Mouse (Mus musculus) skeletal muscle tissue, adult 2 months (tissue): ENCODE measurements around the gene Gm10490.
"Not testable (repeated sequence)": the region's sequence is repeated elsewhere in the genome, so short reads cannot be mapped to it uniquely, and the experiment has no call there.

Source experiments
- DNase-seq: peaks from one replicate; pipeline ENCODE4 v3.0.0-alpha.2; 2012; ENCODE audit warnings: low read depth, low spot score

The Gm10490 gene

DNA sequence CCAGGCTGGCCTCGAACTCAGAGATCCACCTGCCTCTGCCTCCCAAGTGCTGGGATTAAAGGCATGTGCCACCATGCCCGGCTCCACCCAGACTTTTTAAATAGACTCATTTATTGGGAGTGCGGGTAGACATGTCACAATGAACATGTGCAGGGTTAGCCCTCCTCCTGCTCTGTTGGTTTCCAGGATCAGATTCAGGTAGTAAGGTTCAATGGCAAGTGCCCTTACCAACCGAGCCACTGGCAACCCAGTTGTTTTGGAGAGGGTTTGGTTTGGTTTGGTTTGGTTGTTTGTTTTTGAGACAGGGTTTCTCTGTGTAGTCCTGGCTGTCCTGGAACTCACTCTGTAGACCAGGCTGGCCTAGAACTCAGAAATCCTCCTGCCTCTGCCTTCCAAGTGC lies at the start of gene Gm10490:
Gene Gm10490, plus strand, starts transcription at position 301 of the 400 bp plus-strand sequence.
- DNase-seq: not testable (repeated sequence)

- DNase-seq: no peak
Measured at GRCm38 (mm10) chrX:7863181-7863580, 46.2 kb upstream of the Gm10490 start.

- no peak for DNase-seq
Measured at GRCm38 (mm10) chrX:7864551-7864950, 44.8 kb upstream of the Gm10490 start.

GRCm38 (mm10) chrX:7865343-7865742 lies 44.0 kb upstream of the Gm10490 start:
- DNase-seq: no peak

- no peak for DNase-seq
Measured at GRCm38 (mm10) chrX:7865786-7866185, 43.6 kb upstream of the Gm10490 start.

DNA sequence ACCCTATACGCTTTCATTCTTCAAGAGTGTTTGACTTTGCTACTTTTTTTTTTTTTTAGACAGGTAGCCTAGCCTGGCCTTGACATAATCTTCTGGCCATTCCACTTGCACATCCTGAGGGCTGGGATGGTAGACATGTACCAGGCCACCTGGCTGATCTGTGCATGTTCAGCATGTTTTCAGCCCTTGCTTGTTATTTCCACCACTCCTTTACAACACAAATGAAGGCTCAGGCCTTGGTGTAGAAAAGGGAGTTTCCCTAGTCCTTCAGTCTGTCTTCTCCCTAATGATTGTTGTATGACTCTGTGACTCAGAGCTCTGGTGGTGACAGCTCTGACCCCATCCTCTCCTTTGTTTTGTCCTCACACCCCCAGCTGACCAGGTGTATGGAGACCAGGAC lies 42.2 kb upstream of the Gm10490 start:
- no peak for DNase-seq

- DNase-seq: no peak
Measured at GRCm38 (mm10) chrX:7868506-7868905, 40.8 kb upstream of the Gm10490 start.

- no peak for DNase-seq
Measured at GRCm38 (mm10) chrX:7869826-7870225, 39.5 kb upstream of the Gm10490 start.

DNA sequence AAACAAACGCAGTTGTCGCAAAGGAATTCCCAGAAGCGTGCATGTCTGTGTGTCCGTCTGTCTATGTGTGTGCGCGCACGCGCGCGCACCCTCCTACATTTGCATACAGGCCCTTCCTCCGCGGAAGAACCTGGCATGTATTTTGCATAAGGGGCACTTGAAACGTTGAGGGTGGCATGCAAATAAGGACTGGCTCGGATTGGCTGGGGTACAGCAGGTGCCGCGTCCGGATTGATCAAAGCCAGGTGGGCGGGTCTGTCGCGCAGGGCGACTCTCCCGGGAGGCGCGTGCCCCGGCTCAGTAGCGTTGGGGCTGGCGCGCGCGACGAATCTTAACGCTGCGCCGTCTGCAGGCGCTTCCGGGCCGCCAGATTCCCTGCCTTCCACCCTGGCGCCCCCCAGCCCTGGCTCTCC lies 31.3 kb upstream of the Gm10490 start, which contains the start of gene Pim2:
Gene Pim2, plus strand, starts transcription at position 256 of the 413 bp plus-strand sequence.
- peak; percentile 71 for DNase-seq

DNA sequence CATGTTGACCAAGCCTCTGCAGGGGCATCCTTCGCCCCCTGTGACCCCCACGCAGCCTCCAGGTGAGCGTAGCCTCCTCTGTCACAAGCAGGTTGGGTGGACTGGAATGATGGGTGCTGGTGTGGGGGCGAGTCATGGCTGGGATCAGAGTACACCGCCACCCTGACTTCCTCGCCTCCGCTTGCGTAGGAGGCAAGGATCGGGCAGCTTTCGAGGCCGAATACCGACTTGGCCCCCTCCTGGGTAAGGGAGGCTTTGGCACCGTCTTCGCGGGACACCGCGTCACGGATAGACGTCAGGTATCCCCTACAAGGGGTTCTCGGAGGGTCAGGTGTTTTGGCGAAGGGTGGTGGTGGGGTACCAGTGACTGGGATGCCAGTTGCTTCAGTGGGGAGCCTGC lies 30.8 kb upstream of the Gm10490 start:
- DNase-seq: no peak

DNA sequence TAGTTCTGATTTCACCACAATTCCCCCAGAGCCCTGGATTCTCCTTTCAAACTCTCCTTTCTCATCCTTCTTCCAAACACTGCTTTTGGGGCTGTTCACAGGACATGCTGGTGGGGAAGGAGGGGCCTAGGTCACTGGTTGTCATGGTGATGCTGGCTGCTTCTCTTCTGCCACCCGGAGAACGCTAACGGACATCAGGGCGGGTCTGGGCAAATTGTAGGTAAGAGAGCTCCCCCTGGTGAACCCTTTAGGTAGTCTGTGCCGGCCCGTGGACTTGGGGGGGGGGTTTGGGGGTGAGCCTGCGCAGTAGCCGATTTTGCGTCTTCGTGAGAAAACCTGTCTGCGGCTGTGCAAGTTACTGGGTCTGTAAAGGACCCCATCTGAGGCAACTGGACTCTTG lies 29.5 kb upstream of the Gm10490 start:
- peak; percentile 62 for DNase-seq

DNA sequence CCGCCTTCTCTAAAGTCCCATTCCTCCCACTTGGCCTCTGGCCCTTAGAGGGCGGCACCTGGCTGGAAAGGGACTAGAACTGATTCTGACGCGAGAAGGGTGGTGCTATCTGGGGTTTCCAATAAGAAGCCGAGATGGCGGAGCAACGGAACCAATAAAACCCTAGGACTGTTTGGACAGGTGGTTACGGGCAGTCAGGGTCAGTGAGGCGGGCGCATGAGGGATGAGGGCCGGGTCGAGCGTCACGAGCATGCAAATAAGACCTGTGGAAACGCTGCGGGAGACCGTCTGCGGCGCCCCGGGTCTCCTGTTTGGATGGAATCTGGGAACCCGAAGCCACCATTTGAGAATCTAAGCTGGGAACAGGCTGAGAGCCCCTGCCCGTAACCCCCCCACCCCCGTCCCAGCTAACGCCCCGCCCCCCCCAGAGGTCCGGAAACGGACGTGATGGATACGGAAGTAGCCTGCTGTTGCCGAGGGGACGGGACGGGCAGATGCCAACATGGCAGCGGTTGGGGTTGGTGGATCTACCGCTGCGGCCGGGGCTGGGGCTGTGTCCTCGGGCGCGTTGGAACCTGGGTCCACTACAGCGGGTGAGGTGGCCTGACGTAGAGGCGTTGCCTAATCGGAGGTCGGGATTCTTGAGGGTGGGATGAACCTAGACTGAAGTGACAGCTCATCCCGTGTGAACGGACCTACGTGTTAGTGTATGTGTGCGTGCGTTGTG lies 25.3 kb upstream of the Gm10490 start, which contains the start of gene Slc35a2:
Gene Slc35a2, plus strand, starts transcription at position 188 of the 727 bp plus-strand sequence.
- peak; percentile 88 for DNase-seq

- no peak for DNase-seq
Measured at GRCm38 (mm10) chrX:7898211-7898610, 11.1 kb upstream of the Gm10490 start.

DNA sequence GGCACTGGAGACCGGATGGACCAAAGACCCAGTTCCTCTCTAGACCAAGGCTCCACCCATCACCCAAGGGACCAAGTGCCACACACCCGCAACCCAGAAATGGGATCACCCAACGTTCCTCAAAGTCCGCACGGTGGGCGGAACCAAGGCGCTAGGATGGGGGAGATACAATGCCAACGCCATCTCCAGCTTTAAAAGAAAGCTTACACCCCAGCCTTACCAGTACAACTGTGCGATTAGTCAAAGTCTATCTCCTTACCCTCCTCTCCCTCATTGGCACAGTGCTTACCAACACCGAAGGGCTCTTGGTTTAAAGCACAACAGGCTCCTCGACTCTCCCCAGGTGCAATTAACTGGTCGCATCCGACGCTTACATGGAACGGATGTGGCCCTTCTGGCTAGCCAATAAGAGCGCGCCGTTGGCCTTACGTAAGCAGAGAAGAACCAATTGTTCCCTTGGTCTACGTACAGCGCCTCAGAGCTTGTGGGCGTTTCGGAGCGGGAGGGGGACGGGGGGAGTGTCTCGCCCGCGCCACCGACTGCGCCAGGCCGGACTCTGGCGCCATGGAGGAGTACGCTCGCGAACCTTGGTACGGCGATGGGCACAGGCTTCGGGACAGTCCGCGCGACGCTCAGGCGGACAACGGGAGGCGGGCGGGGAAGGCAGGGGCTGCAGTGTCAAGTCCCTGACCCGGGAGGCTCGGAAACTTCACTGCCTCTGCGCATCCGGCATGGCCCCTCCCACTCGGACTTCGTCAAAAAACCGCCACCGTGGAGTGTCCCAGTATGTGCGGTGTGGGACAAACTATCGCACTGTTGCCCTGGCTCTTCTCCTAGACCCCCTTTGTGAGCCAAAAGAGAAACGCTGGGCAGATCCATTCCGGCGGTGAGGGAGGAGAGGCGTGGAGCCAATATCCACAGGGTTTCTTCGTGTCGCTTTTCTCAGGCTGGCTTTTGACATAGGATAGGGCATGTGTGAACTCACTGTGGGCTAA lies 10.2 kb upstream of the Gm10490 start, which contains the start of the genes Pqbp1 and Timm17b:
Gene Pqbp1, minus strand, starts transcription at position 390 of the 995 bp plus-strand sequence.
Gene Timm17b, plus strand, starts transcription at position 478 of the 995 bp plus-strand sequence.
- DNase-seq: peak; percentile 91

GRCm38 (mm10) chrX:7904441-7904840 lies 4.9 kb upstream of the Gm10490 start:
- DNase-seq: no peak

GRCm38 (mm10) chrX:7907735-7908134 lies 1.6 kb upstream of the Gm10490 start, which contains the start of gene Gm10491:
TSS of gene Gm10491 (minus strand) at chrX:7907835.
- DNase-seq: no peak

GRCm38 (mm10) chrX:7910473-7910872 lies 1.1 kb downstream of the Gm10490 start:
- DNase-seq: no peak

DNA sequence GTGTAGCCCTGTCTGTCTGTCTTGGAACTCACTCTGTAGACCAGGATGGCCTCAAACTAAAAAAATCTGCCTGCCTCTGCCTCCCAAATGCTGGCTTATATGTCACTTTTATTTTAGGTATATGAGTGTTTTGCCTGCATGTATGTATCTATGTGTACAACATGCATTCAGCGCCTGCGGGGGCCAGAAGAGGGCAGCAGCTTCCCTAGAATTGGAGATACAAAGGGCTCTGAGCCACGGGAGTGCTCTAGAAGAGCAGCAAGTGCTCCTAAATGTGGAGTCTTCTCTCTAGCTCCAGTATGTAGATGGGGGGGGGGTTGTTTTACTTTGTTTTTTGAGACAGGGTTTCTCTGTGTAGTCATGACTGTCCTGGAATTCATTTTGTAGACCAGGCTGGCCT lies 6.3 kb downstream of the Gm10490 start:
- DNase-seq: not testable (repeated sequence)

DNA sequence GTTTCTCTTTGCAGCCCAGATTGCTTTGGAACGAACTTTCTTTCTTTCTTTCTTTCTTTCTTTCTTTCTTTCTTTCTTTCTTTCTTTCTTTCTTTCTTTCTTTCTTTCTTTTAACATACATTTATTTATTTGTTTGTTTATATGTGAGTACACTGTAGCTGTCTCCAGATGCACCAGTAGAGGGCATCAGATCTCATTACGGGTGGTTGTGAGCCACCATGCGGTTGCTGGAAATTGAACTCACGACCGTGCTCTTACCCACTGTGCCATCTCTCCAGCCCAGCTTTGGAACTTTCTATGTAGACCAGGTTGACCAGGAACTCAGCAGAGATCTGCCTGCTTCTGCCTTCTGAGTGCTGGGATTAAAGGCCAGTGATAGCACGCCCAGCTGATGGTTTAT lies 8.6 kb downstream of the Gm10490 start:
- not testable (repeated sequence) for DNase-seq

DNA sequence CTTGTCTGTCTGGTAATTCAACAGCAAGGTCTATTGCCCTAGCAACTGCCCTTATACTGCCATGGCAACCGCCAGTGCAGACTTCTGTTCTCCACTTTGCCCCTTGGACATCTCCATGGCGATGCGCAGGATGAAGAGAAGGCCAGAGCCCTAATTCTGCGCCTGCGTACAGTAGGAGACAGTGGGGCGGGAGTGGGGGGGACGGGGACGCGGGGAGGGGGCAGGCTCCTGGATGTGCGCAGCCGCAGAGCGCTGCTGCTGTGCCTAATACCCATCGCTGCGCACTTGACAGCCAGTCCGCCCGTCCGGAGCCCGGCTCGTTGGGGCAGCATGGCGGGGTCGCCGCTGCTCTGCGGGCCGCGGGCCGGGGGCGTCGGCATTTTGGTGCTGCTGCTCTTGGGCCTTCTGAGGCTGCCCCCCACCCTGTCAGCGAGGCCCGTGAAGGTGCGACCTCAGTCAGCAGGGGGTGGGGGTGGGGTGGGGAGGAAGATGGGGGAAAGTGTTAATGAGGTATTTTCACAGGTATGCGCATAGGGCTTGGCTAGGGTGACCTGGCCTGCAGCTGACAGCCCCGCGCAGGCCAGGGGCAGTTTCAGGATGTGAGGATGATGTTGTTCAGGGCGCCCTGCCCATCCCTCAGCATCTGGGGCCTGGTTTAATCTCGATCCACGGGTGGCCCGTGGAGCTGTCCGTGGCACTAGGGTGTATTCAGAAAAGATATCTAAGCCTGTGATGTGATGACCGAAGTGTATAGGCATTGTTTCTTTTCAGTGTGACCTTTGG lies 10.4 kb downstream of the Gm10490 start, which contains the start of gene Pcsk1n:
Gene Pcsk1n, plus strand, starts transcription at position 222 of the 783 bp plus-strand sequence.
- no peak for DNase-seq

DNA sequence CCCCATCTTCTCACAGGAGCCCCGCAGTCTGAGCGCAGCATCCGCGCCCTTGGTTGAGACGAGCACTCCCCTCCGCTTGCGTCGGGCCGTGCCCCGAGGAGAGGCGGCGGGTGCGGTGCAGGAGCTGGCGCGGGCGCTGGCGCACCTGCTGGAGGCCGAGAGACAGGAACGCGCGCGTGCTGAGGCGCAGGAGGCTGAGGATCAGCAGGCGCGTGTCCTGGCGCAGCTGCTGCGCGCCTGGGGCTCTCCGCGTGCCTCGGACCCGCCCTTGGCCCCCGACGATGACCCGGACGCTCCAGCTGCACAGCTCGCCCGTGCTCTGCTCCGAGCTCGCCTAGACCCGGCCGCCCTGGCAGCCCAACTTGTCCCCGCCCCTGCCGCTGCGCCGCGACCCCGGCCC lies 12.7 kb downstream of the Gm10490 start:
- no peak for DNase-seq
